Mouse (Mus musculus): ENCODE measurements at regions not wholly inside any gene's neighbourhood (a gene's known extent, or its start where the extent isn't known, plus 50 kb on each side); places are given as distances from the start of the nearest gene placed in this dataset.

GRCm38 (mm10) chr7:114345860-114346259 lies 69.2 kb upstream of the Pde3b start:
- Histone ChIP-seq H3K27ac (ENCODE audit: low read length) (no peak overlapping the region), H3K27me3 (replicated peaks; ENCODE audit: insufficient read depth, low read length) (no peaks in the 10 kb centered on the region), H3K4me2 (replicated peaks; ENCODE audit: low read depth, low read length) (no peak overlapping the region), H3K4me1 (ENCODE audit: insufficient read depth, low read depth, low read length) (no peaks in the 10 kb centered on the region), H3K9ac (replicated peaks; ENCODE audit: low read depth) (no peak overlapping the region), H3K36me3 (ENCODE audit: insufficient read depth, low read length) (no peaks in the 10 kb centered on the region), H3K9me3 (ENCODE audit: low read length) (no peaks in the 10 kb centered on the region), H3K4me3 (ENCODE audit: low read depth, low read length) (no peak overlapping the region)
- DNase-seq (ENCODE audit: low spot score) (no peak), ATAC-seq (no peak)
- TF ChIP-seq EP300 (IDR thresholded peaks at IDR 0.05): no peak
- no peak for TF ChIP-seq CTCF (IDR thresholded peaks at IDR 0.05)
- 76% methylated on average over 3 of the region's 3 CpGs for WGBS

DNA sequence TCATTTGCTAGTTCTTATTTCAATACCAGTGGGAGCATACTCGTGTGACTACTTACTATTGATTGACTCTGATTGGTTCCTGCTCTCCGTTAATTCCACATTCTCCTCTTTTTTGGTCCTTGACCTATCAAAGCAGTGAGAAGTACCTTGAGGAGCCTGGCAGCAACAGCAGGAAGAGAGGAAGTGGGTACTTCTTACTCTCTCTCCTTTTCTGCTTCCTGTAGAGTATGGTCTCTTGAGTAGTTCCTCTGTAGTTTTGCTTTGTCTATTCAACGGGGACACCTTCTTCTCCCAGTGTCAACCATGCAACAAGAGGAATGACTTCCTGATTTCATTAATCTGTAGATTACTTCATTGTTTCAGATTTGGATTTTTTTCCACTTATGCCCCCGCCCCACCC lies 68.1 kb upstream of the Pde3b start:
- Histone ChIP-seq H3K27me3 (replicated peaks; ENCODE audit: insufficient read depth, low read length) (no peaks in the 10 kb centered on the region), H3K4me1 (ENCODE audit: insufficient read depth, low read depth, low read length) (no peaks in the 10 kb centered on the region), H3K36me3 (ENCODE audit: insufficient read depth, low read length) (no peaks in the 10 kb centered on the region), H3K9me3 (ENCODE audit: low read length) (no peaks in the 10 kb centered on the region), H3K9ac (replicated peaks; ENCODE audit: low read depth) (no peak overlapping the region), H3K4me2 (replicated peaks; ENCODE audit: low read depth, low read length) (no peak overlapping the region), H3K27ac (ENCODE audit: low read length) (no peak overlapping the region), H3K4me3 (ENCODE audit: low read depth, low read length) (no peak overlapping the region)
- TF ChIP-seq EP300 (IDR thresholded peaks at IDR 0.05) (no peak), CTCF (IDR thresholded peaks at IDR 0.05) (no peak)
- DNase-seq (ENCODE audit: low spot score) (peak; percentile 26), ATAC-seq (no peak)
- 50% methylated on average over 4 of the region's 4 CpGs for WGBS

DNA sequence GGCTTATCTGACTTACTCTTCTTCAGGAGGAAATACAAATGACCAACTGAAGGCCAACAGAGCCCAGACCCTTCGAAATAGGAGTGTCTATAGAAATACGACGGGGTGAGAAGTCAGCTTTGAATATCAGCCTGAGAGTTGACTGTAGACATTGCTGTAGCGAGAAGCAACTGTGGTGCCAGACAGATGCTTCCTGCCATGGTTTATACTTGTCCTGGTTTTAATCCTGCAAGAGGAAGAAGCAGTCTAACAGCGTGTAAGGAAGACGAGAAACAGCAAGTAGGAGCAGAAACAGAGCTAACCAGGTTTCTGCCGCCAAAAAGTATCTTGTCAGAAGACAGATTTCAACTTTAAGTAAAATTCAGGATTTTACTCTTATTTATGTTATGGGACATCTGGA lies 64.1 kb upstream of the Pde3b start:
- Histone ChIP-seq H3K4me1 (ENCODE audit: insufficient read depth, low read depth, low read length) (no peaks in the 10 kb centered on the region), H3K9ac (replicated peaks; ENCODE audit: low read depth) (no peak overlapping the region), H3K27ac (ENCODE audit: low read length) (no peak overlapping the region), H3K9me3 (ENCODE audit: low read length) (no peaks in the 10 kb centered on the region), H3K4me3 (ENCODE audit: low read depth, low read length) (no peak overlapping the region), H3K27me3 (replicated peaks; ENCODE audit: insufficient read depth, low read length) (no peaks in the 10 kb centered on the region), H3K36me3 (ENCODE audit: insufficient read depth, low read length) (no peaks in the 10 kb centered on the region), H3K4me2 (replicated peaks; ENCODE audit: low read depth, low read length) (no peak overlapping the region)
- ATAC-seq: no peak
- DNase-seq (ENCODE audit: low spot score): no peak
- TF ChIP-seq CTCF (IDR thresholded peaks at IDR 0.05) (no peak), EP300 (IDR thresholded peaks at IDR 0.05) (no peak)
- 36% methylated on average over 7 of the region's 7 CpGs for WGBS

DNA sequence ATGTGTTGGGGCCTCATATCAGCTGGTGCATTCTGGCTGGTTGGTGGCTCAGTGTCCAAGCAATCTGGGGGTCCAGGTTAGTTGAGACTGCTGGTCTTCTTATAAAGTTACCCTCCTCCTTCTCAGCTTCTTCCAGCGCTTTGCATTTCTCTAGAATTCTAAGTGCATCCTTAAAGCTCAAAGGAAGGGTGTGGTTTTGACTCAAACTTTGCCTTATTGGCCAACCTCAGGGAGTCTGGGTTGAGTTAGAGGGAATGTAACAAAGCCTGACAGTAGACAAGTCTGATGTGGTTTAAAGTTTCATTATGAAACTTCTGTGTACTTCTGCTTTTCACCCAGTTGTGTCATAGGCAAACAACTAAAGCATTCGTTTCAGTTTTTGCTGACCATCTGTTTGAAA lies 58.7 kb upstream of the Pde3b start:
- H3K27me3 ChIP-seq (replicated peaks; ENCODE audit: insufficient read depth, low read length): no peaks in the 10 kb centered on the region
- H3K27ac ChIP-seq (ENCODE audit: low read length): no peak overlapping the region
- H3K4me1 ChIP-seq (ENCODE audit: insufficient read depth, low read depth, low read length): no peaks in the 10 kb centered on the region
- DNase-seq (ENCODE audit: low spot score) (peak; percentile 39), ATAC-seq (peak; percentile 14; the same call in 1 of the 2 replicates)
- no peaks in the 10 kb centered on the region for H3K36me3 ChIP-seq (ENCODE audit: insufficient read depth, low read length)
- H3K4me3 ChIP-seq (ENCODE audit: low read depth, low read length): no peak overlapping the region
- no peak overlapping the region for H3K9ac ChIP-seq (replicated peaks; ENCODE audit: low read depth)
- 63% methylated on average over 2 of the region's 2 CpGs for WGBS
- H3K4me2 ChIP-seq (replicated peaks; ENCODE audit: low read depth, low read length): no peak overlapping the region
- TF ChIP-seq CTCF (IDR thresholded peaks at IDR 0.05): no peak
- TF ChIP-seq EP300 (IDR thresholded peaks at IDR 0.05): no peak
- H3K9me3 ChIP-seq (ENCODE audit: low read length): no peaks in the 10 kb centered on the region

- ATAC-seq: no peak
- Histone ChIP-seq H3K4me1 (ENCODE audit: insufficient read depth, low read depth, low read length) (no peaks in the 10 kb centered on the region), H3K9me3 (ENCODE audit: low read length) (no peaks in the 10 kb centered on the region), H3K9ac (replicated peaks; ENCODE audit: low read depth) (no peak overlapping the region), H3K36me3 (ENCODE audit: insufficient read depth, low read length) (no peaks in the 10 kb centered on the region), H3K27ac (ENCODE audit: low read length) (no peak overlapping the region), H3K4me2 (replicated peaks; ENCODE audit: low read depth, low read length) (no peak overlapping the region), H3K27me3 (replicated peaks; ENCODE audit: insufficient read depth, low read length) (no peaks in the 10 kb centered on the region), H3K4me3 (ENCODE audit: low read depth, low read length) (no peak overlapping the region)
- DNase-seq (ENCODE audit: low spot score): no peak
- TF ChIP-seq CTCF (IDR thresholded peaks at IDR 0.05): no peak
- no peak for TF ChIP-seq EP300 (IDR thresholded peaks at IDR 0.05)
- 96% methylated on average over 1 of the region's 1 CpGs for WGBS
Measured at GRCm38 (mm10) chr7:114362166-114362565, 52.9 kb upstream of the Pde3b start.

DNA sequence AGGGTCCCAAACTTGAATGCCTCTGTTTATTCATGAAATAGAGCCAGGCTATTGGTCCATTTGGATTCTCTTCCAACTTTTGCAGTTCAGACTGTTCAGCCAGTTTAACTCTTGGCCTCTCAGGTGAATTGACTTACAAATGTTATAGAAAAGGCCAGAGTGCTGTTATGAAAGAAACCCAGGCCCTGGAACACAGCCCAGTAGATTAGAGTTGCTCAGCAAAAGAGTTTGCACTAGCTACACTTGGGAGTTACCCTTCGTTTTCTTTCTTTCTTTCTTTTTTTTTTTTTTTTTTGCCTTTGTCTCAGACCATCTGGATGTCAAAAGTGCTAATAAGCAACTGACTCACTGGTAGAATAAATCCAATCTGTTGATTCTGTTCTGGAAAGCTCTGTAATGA lies 51.0 kb upstream of the Pde3b start:
- no peak overlapping the region for H3K4me2 ChIP-seq (replicated peaks; ENCODE audit: low read depth, low read length)
- 6% methylated on average over 1 of the region's 1 CpGs for WGBS
- TF ChIP-seq CTCF (IDR thresholded peaks at IDR 0.05) (no peak), EP300 (IDR thresholded peaks at IDR 0.05) (no peak)

More for the DNA sequence above, 51.0 kb upstream of the Pde3b start:
- peak; percentile 30 for DNase-seq (ENCODE audit: low spot score)
- Histone ChIP-seq H3K27me3 (replicated peaks; ENCODE audit: insufficient read depth, low read length) (no peaks in the 10 kb centered on the region), H3K9ac (replicated peaks; ENCODE audit: low read depth) (no peak overlapping the region), H3K9me3 (ENCODE audit: low read length) (no peaks in the 10 kb centered on the region), H3K4me3 (ENCODE audit: low read depth, low read length) (no peak overlapping the region), H3K27ac (ENCODE audit: low read length) (no peak overlapping the region), H3K4me1 (ENCODE audit: insufficient read depth, low read depth, low read length) (no peaks in the 10 kb centered on the region), H3K36me3 (ENCODE audit: insufficient read depth, low read length) (no peaks in the 10 kb centered on the region)
- ATAC-seq: no peak

Measured in lung, postnatal 0 days (tissue).